2 mouse cellular contexts compared by ENCODE assay signal in genomic region chr16:13762807-13763206, GRCm38 (mm10). TPM values are rescaled to one million over a fixed set of nuclear protein-coding genes. Genes with fewer than 3 reads are reported as not detected.
"Had no signal": no experiment of that assay in that cellular context is flagged by ENCODE, and none has a peak within 500 bp of the region (broad histone marks: within the 10 kb centered on the region; RNA-seq: fewer than 3 reads in every experiment).

No protein-coding gene starts in this region.

RNA-seq across cellular contexts. Expression of gene Pla2g10, which starts 32.0 kb away (rescaled TPM):
- total RNA-seq: neutrophil, adult 5-6 weeks had no signal
- polyA plus RNA-seq: urinary bladder, adult 2 months had no signal
